Mouse (Mus musculus): ENCODE results near the gene Etv1.

Etv1 gene

DNA sequence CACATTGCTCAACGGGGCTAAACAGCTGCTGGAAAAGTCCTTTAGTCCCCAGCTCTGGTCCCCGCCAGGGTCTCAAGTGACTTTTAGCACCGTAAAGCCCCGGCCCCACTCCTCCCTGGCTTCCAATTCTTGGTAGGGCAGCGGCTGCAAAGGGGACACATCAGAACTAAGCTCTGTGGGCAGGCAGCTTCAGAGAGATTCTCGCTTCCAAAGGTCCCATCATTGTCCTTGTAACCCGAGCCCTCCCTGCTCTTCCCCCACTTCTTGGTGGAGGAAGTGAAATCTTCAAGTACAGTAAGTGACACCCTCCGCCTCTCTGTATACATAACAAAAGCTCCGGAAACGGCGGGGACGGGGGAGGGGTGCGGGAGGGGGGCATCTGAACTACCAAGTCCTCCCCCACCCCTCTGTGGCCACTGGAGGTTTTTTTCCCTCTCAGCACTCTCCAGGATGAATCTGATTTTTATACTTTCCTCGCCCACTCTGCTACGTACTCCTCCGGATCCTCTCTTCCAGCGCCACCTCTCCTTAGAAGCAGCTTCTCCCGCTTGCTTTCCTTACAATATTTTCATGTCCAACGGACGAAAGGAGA lies at the start of gene Etv1:
Etv1 (plus strand) TSS at position 195 of the 592 bp plus-strand sequence.
- DNase-seq (ENCODE audit: low read depth): no peak

DNA sequence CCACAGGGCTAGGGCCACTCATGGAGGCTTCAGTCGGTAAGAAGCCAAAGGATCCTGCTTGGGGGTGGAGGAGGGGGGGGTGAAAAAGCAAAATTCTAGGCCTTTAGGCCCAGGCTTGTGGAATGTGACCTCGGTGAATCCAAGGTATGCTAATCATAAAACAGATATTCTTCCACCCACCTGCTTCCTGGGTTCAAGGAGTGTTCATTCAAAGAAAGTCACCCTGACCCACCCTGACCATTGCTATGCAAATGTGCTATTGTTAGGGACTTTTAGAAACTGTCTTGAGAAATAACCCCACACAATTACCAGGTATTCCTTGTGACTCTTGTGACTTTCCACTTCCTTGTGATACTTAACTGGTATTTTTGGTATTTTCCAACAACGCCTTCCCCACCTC lies 49.5 kb upstream of the Etv1 start:
- DNase-seq (ENCODE audit: low read depth): no peak

DNA sequence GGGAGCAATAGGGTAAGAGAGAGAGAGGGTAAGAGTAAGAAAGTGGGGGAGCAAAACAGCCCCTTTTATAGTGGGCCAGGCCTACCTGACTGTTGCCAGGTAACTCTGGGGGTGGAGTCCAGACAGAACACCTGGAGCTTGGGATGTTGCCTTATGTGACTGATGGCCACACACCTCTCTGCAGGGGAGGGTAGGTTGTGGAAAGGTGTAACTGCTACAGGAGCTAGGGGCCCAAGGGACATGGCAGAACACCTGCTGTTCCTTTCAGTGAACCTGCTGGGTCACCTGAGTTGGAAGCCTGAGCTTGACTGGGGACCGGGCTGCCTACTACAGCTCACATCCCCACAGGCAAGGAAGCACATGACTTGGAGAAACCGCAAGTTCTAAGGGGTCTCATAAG lies 48.4 kb upstream of the Etv1 start:
- no peak for DNase-seq (ENCODE audit: low read depth)

DNA sequence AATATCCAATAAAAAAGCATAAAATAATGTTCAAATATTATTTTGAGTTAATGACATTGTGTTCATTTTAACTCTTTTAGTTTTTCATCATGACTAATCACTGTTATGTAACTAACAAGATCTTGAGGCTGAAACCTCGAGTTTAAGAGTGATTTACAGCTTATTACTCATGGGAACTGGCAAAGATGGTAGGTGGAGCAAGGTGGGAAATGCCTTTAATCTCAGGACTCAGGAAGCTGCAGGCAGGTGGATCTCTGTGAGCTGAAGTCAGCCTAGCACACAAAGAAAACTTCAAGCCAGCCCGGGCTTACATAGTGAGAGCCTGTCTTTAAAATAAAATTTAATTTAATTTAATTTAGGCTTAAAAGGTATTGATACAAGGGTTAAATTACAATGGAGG lies 19.9 kb upstream of the Etv1 start:
- DNase-seq (ENCODE audit: low read depth): no peak

DNA sequence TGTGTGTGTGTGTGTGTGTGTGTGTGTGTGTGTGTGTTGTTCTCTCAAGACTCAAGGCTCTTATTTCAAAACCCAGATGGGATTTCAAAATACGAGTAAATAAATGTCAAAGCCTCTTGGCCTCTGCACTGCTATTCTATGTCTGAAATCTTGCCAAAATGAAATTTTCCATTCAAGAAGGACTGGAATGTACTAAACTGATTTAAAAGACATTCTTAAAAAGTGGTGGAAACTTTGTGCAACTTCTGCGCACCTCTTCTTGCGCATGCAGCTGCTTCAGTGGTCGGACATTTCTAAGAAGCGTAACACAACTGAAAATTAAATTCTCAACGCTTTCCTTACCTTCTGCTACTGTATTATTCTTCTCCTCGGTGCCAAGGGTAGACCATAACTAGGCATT lies 1.9 kb upstream of the Etv1 start:
- no peak for DNase-seq (ENCODE audit: low read depth)

DNA sequence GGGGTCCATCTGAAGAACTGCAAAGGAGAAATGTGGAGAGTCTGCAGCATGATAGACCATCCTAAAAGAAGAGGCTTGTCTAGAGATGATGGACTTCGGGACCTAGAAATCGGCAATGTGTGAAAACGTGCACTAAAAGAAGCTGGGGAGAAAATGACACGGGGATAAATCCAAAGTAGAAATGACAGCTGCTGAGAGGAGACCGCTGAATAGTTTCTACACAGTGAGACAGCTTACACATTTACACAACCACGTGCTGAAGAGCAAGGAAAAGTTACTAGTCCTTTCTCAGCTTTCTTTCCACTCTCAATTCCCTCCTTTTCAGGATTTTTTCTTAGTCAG lies 1.3 kb upstream of the Etv1 start:
- no peak for DNase-seq (ENCODE audit: low read depth)

DNA sequence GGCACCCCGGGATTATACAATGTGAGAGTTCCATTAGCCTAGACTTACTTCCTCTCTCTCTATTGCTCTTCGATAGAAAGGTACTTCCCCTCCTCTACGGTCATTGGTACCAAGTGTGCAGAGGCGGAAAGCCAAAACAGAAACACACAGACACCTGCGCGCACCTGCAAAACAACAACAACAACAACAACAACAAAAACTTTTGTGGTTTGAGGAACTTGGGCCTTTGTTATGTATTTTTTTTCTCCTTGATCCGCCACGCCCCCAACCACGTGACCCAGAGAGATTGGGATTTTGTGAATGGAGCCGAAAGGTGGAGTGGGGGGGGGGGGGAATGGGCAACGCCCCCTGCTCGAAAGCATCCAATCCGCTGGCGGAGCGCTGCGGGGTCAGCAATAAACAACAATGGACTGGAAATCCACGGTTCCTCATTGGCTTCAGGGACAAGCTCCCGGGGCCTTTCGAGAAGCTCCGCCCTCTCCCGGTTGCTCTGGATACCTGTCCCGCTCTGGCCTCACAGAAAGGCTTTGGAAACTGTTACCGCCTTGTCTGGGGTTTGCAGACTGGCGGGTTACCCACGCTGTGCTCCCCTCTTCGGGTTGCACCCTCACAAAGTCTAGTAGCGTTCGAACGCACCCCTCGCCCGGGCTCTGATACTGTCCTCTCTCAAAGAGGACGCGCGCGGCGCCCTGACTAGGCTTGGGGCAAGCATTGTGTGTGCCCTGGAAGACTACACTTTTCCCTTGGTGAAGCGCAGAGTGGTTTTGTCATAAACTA lies 693 bp upstream of the Etv1 start:
- no peak for DNase-seq (ENCODE audit: low read depth)

DNA sequence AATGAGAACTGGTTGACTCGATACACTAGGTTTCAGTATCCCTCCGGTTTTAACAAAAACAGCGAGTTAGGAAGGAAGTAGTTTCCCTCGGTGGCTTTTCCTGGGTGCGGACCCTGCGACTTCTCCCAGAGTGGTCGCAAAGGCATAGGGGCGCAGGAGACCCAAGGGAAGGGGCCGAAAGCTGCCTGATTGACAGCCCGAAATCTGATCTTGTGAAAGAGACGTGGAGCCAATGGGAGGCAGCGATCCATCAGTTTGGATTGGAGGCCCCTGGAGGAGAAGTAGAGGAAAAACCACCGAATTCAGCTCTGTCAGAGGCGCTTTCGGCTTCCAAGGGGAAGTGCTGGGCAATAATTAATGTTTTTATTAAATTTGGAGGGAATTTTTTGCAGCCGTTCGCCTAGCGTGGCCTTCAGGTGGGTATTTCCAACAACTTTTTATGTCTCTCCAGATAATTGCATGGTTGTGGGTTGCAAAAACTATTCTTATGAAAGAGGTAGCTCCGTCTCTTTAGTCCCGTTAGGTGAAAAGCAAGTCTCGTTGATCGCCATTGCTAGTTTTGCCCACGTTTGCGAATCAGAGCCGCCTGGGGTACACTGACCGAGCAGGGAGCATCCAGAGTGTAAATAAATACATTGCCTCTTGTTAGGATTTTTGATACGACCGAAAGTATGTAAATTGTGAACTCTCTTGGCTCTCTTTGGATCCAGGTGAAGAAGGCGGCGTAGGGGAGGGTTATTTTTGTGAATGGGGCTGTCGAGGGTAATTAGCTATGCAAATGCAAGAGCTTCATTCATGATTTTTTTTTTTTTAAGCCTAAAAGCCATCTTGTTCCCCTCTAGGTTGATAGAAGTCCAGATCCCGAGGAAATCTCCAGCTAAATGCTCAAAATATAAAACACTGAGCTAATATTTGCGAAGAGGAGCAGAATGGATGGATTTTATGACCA lies 1.1 kb downstream of the Etv1 start:
- no peak for DNase-seq (ENCODE audit: low read depth)

DNA sequence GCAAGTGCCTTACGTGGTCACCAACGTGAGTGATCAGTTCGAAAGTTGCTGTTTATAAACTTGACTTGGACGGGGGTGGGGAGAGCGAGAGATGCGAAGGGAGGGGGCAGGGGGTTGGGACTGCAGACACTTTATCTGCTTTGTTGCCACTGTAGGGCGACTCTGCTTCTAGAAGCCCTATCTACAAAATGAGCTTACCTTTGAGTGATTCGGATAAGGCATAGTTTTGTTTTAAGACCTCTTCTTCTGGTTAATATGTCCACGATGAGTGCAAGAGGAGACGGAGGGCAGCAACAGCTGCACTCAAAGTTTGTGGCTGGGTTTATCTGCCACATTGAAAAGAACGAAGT lies 1.8 kb downstream of the Etv1 start:
- DNase-seq (ENCODE audit: low read depth): no peak

DNA sequence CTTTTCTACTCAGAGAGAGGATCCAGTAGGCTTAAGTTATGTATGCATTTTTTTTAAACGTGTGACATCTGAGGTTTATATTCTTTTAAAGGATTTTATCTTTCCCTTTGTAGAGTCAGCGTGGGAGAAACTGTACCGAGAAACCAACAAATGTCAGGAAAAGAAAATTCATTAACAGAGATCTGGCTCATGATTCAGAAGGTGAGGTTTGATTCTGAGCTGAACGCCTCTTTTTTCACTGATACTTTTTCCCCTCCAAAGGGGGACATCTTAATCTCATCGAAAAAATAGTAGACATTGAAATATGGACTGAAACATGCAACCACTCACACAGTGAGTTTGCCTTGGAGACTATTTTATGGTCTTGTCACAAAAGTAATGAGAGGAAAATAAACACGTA lies 2.5 kb downstream of the Etv1 start:
- no peak for DNase-seq (ENCODE audit: low read depth)

DNA sequence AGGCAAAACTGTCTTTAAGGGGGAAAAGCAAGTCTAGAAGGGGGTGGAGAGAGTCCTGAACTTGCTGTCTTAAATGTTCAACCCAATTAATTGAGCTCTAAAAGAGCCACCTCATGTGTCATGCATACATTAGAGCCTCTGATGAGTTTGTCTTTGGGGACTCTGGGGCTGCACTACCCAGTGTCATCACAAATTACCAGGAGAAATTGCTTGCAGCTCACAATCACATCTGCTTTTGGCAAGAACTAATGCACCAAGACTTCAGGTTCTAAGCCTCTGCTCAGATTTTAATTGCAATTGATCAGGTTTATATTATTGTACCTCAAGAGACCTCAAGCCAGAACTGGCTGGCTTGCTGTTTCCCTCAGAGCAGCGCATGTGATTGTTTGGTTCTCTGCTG lies 4.1 kb downstream of the Etv1 start:
- DNase-seq (ENCODE audit: low read depth): no peak

DNA sequence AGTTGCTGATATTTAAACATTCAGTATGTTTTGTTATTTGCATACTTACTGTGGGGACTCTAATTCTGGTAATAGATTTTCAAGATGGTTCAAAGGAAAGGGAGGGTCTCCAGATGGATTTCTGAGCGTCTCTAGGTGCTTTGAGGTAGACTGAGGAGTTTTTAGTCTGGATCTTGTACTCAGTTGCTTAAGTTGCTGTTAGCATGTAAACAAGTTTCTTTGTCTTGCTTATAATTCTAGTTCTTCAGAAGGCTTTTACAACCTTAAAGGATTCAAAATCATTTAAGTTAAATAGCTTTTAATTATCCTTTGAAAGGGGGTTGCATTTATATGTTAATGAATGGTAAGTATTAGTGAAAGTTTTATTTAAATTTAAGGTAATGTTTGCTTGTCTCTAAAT lies 5.0 kb downstream of the Etv1 start:
- no peak for DNase-seq (ENCODE audit: low read depth)

DNA sequence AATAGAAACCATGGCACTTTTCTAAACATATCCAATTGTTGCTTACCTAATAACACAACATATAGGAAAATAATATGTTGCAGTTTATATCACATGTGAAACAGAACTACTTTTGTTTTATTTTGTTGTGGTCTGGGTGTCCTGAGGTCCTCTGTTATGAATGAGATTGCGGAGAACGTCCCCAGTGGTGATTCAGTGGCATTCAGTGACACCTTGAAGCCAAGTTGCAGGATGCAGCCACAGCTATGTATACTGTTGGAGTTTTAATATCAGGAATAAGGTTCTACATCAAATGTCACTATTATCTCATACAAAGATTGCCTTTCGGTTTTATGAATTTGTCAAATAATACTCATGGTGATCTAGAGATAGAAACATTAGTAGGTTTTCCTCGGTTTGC lies 7.4 kb downstream of the Etv1 start:
- no peak for DNase-seq (ENCODE audit: low read depth)

DNA sequence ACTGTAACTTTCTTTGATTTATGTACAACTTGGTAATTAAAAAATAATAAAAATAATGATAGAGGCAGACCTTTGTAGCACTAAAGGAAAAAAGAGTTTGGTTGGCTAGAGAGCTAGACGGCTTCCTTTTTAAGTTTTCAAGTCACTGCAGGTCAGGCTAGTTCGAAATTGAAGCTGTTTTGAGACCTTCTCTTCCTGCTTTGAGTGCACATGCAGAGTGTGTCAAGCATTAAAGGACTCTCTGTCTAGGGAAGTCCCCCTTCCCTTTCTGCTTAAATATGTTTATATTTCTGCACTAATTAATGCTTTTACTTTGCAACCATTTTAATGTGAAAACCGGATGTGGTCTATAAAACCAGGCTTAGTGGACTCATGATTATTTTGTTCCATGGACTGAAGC lies 8.5 kb downstream of the Etv1 start:
- no peak for DNase-seq (ENCODE audit: low read depth)

DNA sequence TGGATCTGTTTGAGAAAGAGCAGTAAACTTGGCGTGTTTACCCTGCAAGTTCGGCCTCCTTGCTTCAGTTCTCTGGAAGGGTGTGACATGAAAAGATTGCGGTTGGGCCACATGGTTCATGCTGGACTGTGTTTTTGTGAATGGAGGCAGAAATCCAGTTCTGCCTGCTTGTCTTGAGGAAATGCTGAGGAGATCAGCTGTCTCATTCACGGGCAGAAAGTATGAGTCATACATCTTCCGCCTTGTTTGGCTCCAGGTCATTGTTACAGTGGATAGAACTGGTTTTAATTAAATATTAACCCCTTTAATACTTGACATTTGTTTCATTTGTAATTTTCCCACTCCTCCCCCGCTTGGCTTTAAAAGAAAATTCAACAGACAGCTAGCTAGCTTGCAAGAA lies 9.4 kb downstream of the Etv1 start:
- DNase-seq (ENCODE audit: low read depth): no peak

DNA sequence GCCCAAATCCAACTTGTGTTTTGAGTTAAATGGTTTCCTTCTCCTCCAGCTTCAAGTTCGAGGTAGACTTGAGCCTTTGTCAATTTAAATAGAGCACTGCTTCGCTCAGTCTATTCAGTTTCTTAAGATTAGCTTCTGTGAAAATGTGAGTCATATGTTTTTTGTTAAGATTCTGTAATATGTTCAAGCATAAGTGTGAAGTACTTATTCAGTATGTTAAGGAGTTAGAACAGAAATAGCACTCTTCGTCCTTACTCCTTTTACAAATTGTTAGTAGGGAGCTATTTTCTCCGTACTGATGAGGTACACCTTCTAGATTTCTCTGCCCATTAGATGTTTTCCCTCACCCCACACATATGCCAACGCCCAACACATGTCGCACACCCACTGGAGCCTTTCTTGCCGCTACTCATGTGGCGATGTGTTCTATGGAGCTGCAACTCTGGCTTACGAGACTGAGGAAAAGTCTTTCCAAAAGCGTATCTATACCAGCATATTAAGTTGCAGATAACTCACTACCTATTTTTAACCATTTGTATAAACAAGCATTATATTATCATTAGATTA lies 10.7 kb downstream of the Etv1 start:
- DNase-seq (ENCODE audit: low read depth): no peak

DNA sequence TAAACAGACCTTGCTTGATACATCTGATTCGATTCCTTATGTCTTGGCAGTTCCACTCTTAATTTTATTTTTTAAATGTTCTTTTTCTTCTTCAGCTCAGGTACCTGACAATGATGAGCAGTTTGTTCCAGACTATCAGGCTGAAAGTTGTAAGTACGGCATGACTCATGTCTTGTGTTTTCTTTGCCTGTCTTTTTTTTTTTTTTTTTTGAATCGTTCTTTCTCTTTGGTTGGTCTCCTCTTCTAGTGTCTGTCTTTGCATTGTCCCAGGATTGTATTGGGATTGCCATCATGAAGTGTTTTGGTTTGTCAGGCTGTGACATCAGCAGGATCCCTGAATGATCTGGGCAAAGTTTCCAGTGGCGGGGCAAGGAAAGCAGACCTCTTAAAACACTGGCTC lies 13.9 kb downstream of the Etv1 start:
- DNase-seq (ENCODE audit: low read depth): no peak

DNA sequence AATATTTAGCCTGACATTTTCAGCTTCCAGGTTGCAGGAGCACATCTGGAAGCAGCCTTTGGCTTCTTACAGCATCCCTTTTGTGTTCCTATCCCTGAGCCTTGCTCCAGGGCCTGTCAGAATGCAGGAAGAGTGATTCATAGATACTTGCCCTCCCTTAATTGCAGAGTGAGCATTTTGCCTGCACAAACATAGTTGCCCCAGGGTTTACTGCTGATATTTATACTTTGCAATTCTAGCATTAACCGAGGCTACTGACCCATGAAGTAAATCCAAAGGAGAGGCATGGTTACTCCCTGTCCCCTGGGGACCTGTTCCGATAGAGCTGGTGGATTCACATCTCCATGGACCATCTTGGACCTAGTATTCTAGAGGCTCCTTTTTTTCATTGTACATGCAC lies 14.5 kb downstream of the Etv1 start:
- DNase-seq (ENCODE audit: low read depth): no peak

DNA sequence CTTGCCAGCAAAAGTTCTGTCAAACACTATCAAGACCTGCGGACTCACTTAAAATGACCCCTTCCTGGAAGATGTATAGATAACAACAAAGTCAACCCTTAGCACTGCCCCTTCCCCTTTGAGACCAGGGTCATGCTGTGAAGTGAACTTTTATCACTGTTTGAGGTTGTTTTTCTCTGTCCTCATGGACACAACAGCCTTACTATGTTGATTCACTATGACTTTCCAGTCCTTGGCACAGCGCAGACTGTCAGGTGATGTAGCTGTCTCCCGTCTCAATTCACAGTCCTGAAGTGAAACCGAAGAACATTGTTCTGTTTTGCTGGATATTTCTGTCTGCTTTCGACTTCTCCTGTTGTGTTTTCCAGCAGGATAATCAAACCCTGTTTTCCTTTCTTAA lies 27.9 kb downstream of the Etv1 start:
- no peak for DNase-seq (ENCODE audit: low read depth)

DNA sequence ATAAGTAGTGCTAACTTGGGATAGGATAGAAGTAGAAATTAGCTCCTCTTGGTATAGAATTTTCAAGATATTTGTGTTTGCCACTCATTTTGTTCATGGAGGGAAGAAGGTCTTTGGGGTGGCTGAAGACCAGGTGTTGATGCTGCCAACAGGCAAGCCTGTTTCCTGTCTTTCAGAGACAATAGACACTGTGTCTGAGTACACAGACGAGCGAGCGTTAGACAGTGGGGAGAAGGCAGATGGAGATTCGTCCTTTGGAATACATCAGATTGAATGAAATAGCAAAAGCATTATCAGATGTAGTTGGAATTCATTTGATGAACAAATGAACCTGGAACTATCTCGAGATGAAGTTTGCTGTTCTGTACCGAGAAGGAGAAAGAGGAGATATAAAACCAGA lies 33.2 kb downstream of the Etv1 start:
- no peak for DNase-seq (ENCODE audit: low read depth)

DNA sequence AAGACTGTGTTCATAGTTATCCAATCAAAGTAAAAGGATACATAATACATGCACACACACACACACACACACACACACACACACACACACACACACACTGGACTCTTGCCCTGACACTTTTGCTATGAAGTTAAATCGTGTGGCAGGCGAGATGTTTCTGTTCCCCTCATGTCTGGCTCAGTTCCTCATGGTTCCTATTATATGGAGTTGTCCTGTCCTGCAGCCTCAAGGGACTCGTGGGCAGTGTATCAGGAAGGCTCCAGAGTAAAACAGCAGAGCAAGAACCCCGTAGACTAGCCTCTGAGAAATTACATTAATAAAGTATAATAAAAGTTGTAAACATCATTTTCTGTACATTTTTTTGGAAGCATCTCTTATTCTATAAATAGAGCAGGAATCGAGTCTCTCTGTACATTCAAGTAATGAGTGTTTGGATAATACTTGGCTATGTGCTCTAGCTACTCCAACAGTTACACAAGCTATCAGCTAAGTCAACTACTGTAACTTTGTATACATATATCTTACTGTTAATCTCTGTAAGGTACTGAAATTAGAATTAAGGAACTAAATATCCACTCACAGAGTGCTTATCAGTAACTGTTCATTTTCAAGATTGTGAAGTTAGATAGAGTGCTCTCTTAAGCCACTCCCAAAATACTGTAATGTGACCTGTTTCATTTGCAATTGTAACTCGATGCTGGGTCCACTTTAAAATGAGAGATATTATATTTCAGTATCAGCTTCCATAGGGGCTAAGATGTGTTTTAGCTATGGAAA lies 35.0 kb downstream of the Etv1 start:
- DNase-seq (ENCODE audit: low read depth): no peak

DNA sequence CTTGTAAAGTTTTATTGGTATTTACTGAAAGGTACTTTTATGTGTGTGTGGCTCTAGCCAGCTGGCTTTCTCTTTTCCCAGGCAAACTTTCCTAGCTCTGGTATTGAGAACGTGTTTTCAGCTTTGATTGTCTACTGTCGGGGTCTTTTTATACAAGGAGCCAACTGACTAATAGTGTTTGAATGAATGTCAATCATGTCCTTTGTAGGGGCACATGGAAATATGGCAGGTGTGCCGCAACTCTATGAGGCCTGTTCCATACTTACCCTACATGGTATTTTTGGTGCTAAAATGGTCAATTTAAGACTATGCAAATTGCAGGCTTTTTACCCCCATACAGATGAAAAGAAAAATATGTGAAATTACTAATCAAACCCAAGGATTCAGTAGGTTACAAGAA lies 37.1 kb downstream of the Etv1 start:
- no peak for DNase-seq (ENCODE audit: low read depth)
